Mouse (Mus musculus) G1E-ER4 (cell line): ENCODE data around the gene Ppil2. TPM values are rescaled to one million over a fixed set of nuclear protein-coding genes. Genes with fewer than 3 reads are reported as not detected.

Source experiments
- GATA1 ChIP-seq: IDR thresholded peaks from one replicate; pipeline ENCODE4 v1.8.0; 2012; ENCODE audit warnings: low read length, inconsistent platforms
- polyA plus RNA-seq: library from polyadenylated mRNA; stranded (reverse); fragments of >175 nt; gene quantifications from 2 replicates; pipeline ENCODE4 v1.2.3, GENCODE M21; 2012

The Ppil2 gene
- polyA plus RNA-seq, 1 experiment: 80.3 TPM

DNA sequence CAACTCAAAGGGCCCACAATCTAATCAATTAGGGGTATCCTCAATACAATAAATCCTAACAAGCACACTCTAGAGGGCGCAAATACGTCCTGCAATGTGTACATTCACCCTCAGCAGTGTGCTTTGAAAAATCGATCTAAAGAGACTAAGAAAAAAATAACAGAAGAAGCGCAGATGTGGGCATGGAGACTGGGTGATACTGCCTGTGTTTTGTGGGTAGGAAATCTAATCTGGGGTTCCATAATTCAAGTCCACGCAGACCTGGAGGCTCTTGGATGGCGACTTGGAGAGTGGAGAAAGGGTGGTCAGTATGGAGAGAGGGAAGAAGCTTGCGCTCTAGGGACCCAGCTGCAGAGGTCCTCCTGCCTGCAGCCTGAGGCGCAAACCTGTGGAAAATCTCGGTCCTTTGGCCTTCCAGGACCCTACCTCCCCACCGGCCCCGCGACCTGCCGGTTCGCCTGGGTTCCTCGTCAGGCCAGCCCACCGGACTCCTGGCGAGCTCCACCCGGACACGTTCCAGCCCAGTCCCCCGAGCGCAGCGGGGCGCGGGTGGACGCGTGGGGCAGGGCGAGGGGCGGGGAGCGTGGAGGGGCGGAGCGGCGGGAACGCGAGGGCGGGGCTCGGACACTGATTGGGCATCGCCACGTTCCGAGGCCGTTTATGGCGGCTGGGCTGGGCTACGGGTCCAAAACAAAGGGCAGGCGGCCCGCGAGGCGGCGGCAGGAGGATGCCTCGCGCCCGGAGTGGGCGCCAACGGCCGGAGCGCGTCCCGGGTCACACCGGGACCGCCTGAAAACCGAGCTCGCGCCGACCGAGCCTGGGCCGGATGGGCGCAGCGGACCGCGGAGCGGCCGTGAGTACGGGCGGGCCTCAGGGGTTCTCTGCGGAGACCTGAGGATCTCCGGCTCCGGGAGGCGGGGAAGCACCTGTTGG, 41.3 kb downstream of the Ppil2 start, which contains the start of gene Ypel1:
Gene Ypel1 (plus strand): TSS at position 186 of the 933 bp plus-strand sequence.
- no peak for TF ChIP-seq GATA1

DNA sequence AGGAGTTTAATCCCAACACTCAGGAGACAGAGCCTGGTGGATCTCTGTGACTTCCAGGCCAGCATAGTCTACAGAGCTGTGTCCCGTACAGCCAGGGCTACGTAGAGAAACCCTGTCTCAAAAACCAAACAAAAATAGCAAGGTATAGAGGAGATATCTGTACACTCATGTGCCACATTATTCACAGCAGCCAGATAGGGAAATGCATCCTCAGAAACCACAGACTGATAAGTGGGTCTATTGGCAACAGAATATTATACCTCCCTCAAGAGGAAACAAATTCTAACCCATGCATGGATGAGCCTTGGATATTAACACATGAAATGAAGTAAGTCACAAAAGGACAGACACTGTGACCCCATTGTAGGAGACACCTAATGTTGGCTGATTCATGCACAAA, 43.5 kb downstream of the Ppil2 start:
- TF ChIP-seq GATA1: no peak

DNA sequence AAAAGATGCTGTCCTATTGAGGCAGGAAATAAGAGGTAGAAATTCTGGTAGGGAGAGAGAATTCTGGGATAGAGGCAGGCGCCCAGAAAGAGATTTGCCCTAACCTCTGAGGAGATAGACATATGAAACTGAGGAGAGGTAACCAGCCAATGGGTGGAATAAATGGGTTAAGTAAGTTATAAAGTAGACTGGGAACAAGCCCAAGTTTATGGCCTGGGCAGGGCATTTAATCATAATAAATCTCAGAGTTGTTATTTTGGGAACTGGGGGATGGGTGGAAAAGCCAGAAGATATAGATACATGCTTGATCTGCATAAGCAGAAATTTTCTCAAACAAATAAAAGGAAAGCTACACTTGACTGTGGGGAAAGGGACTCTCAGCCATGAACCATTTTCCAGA, 48.7 kb downstream of the Ppil2 start:
- TF ChIP-seq GATA1: no peak

DNA sequence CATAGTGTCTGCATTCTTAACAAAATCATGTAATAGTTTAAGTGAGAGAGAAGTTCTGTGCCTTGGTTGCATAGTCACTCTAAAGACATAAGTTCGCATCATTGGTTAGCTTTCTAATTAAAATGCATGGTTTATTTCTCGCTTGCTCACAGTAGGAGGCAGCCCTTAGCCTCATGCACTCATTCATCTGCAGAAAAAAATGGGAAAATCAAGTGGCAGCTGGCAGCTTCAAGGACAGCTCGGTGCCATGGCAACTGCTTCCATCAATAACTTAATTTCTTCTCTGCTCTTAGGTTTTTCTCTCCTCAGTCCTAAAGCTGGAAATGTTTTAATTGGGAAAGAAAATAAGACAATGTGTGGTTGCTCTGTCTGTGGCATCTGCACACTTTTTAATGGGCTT, 55.5 kb downstream of the Ppil2 start:
- no peak for TF ChIP-seq GATA1

DNA sequence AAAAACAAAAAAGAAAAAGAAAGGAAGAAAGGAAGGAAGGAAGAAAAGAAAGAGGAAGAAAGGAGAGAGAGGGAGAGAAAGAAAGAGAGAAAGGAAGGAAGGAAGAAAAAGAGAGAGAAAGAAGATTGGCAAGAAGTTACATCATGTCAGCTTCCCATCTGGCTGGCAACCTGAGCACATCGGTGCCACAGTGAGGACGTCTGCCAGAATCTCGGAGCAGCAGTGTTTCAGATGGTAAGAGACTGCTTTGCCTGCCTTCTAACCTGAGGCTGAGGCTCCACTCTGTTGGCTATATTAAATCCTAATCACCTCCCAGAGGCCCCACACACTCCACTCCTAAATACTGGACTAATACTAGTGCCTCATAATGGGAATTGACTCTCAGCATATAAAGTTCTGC, 57.2 kb downstream of the Ppil2 start:
- TF ChIP-seq GATA1: no peak

DNA sequence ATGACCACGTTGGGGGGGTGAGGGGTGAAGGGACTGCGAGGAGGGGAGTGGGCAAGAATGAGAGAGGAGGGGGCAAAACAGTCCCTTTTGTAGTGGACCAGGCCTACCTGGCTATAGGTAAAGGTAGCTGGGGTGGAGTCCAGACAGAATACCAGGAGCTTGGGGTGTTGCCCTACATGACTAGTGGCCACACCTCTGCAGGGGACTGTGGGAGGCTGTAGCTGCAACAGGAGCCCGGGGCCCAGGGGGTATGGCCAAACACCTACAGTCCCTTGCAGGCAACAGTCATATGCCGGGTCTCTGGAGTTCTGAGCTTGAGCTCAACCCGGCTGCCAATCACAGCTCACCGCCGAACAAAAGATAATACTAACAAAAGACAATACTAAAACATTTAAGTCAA, 59.0 kb downstream of the Ppil2 start:
- no peak for TF ChIP-seq GATA1

DNA sequence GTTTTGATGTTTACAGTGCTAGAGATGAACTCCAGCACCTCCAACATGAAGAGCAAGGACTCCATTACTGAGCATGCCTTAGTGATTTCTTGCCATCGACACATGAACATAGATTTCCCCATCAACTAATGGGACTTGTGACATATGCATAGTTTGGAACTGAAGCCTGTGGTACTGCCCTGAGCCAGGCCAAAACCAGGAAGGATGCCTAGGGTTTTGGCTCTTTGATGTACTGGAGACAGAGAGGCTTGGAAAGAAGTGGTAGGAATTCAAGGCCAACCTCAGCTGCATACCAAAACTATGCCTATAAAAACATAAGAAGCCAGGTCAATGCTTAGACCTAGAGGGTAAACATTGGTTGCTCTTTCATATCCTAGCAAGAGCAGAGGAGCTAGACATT, 61.2 kb downstream of the Ppil2 start:
- no peak for TF ChIP-seq GATA1

DNA sequence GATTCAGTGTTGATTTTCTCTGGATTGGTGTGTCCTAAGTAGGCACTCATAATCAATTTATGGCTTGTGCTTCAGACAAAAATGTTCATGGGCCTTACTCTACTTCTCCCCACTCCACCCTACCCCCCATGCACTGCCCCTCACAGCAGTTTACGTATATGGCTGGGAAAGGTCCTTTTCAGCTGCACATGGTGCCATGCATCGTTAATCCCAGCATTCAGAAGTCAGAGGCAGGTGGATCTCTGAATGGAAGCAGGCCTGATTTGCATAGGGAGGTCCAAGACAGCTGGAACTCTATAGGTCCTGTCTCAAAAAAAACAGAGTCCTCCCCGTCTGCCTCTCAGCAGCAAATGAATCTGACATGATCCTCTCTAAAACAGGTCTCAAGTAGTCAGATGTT, 65.8 kb downstream of the Ppil2 start:
- no peak for TF ChIP-seq GATA1

DNA sequence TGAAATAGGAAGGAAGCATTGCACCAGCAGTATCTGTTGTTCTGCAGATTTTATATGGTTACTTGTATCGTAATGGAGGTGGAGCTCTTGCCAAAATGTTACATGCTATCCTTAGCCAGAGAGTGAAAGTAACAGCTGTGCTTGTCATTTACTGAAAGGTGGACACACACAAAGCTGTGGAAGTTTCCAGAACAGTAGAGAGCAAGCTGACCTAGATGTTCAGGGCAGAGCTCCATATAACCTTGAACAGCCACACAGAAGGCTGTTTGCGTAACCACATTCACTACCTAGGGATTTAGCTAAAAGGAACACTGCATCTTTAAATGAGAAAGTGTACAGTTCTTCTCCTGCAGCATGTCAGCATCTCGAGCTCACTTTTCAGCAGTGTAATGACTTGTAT, 66.7 kb downstream of the Ppil2 start:
- no peak for TF ChIP-seq GATA1

DNA sequence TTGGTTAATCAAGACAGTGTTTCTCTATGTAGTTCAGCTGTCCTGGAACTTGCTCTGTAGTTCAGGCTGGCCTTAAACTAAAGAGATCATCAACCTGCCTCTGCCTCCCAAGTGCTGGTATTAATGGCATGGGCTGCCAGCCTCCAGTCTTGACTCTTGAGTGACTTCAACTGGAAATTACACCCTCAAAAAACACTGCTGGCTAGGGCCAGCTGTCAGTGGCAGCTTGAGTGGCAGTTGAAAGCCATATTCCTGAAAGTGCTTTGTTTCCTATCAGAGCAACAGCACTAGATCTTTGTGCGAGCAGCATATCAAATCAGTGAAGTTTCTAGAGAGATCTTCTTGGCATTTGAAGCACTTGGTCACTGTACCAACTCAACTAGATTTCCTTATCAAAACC, 69.6 kb downstream of the Ppil2 start:
- TF ChIP-seq GATA1: no peak

DNA sequence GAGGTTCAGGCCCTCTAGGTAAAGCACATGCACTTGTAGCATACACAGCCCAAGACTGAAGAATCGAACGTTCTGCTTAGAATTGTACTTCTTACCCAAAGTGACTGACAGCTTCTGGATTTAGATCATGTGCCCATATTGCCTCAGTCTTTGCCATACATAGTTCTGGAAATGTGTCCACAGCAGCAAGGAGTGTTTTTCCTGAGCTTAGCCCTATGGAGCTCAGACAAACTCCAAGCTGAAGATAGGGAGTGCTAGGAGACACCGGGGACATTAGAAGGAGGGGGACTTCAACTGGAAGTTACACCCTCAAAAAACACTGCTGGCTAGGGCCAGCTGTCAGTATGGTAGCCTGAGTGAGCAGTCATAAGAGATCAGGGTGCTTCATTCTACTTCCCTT, 70.3 kb downstream of the Ppil2 start:
- TF ChIP-seq GATA1: no peak

Other genes with a start within 250 kb of the Ppil2 start
- gene Igll1, start 247.3 kb downstream of the Ppil2 start, polyA plus RNA-seq: not detected in 2 replicates
- 29.8 and 39.2 TPM in 2 replicates for gene Top3b, start 240.5 kb downstream of the Ppil2 start, polyA plus RNA-seq
- 0.93 TPM in 1 of 2 replicates, not detected in the other for gene Vpreb1, start 240.4 kb downstream of the Ppil2 start, polyA plus RNA-seq
- gene Ppm1f, start 214.8 kb downstream of the Ppil2 start, polyA plus RNA-seq: 6.0 and 8.9 TPM in 2 replicates
- 54.4 and 71.1 TPM in 2 replicates for gene Mapk1, start 127.9 kb downstream of the Ppil2 start, polyA plus RNA-seq
- 0.09 TPM in 1 of 2 replicates, not detected in the other for gene Ypel1, start 41.6 kb downstream of the Ppil2 start, polyA plus RNA-seq
- 9.2 and 12.9 TPM in 2 replicates for gene 2610318N02Rik, start 13.9 kb upstream of the Ppil2 start, polyA plus RNA-seq
- gene Sdf2l1, start 21.1 kb upstream of the Ppil2 start, polyA plus RNA-seq: 82.3 and 108 TPM in 2 replicates
- gene Ydjc, start 33.4 kb upstream of the Ppil2 start, polyA plus RNA-seq: 69.2 and 98.3 TPM in 2 replicates
- gene Ccdc116, start 36.0 kb upstream of the Ppil2 start, polyA plus RNA-seq: 5.3 and 5.5 TPM in 2 replicates
- 87.0 and 93.3 TPM in 2 replicates for gene Ube2l3, start 91.4 kb upstream of the Ppil2 start, polyA plus RNA-seq
- 1.8 and 2.2 TPM in 2 replicates for gene Rimbp3, start 97.3 kb upstream of the Ppil2 start, polyA plus RNA-seq
- gene Hic2, start 122.3 kb upstream of the Ppil2 start, polyA plus RNA-seq: 12.2 and 12.5 TPM in 2 replicates
- 18.3 and 27.9 TPM in 2 replicates for gene Tmem191c, start 164.8 kb upstream of the Ppil2 start, polyA plus RNA-seq
- not detected in 2 replicates for gene Serpind1, start 220.1 kb upstream of the Ppil2 start, polyA plus RNA-seq